Mouse (Mus musculus) thymus, postnatal 4 days (tissue): Measurements from ENCODE around the gene Olfr1377.
"Not testable (repeated sequence)": the region's sequence is repeated elsewhere in the genome, so short reads cannot be mapped to it uniquely, and the experiment has no call there.

Source experiments
- DNase-seq: peaks from one replicate; pipeline ENCODE4 v3.0.0; 2021

Olfr1377 gene

GRCm38 (mm10) chr11:50981667-50982066 is at the start of gene Olfr1377:
Gene Olfr1377 (plus strand): TSS chr11:50981967.
- DNase-seq: no peak

GRCm38 (mm10) chr11:50932040-50932439 is 49.7 kb upstream of the Olfr1377 start:
- no peak for DNase-seq

- no peak for DNase-seq
Observed at GRCm38 (mm10) chr11:50938435-50938834, 43.3 kb upstream of the Olfr1377 start.

DNA sequence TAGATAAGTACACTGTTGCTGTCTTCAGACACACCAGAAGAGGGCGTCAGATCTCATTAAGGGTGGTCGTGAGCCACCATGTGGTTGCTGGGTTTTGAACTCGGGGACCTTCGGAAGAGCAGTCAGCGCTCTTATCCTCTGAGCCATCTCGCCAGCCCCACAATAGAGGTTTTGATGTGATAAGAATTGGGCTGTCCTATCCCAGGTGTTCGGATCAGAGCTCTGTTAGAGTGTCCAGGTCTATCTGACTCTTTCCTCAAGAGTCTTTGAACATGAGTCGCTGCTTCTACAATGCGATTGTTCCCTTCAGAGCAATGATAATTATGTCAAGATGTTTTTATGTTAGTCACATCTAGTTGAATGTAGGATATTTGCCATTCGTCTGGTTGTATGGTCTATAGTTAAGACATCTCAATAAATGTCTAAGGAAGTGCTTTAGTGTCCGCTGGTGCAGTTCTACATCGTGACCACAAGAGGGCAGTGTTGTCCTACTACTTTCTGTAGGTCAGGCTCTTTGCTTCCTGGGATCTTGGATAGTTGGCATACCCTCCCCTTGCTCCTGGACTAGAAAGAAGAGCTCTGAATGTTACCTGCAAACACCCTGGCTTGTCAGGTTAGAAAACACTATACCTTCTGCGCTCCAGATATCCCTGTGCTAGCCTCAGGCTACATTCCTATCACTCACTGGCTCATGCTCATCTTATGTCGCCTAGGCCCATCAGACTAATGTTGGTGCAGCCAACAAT is 42.0 kb upstream of the Olfr1377 start:
- no peak for DNase-seq

DNA sequence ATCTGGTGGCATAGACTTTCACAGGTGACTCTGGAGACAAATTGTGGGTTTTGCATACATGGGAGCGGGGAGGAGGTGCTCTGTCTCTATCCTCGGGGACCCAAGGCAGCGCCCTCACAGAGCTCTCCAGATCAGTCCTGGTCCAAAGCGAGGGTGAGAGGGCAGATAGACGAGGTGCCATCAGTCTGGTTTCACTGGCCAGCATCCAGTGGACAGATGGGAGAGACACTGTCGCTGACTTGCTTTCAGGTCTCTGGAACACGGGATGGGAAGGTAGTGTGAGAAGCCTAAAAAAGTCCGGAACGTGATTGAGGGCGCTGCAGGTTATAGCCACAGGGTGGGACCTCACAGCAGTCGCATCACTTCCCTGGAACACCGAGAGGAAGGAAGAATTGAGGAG is 39.4 kb upstream of the Olfr1377 start:
- DNase-seq: no peak

DNA sequence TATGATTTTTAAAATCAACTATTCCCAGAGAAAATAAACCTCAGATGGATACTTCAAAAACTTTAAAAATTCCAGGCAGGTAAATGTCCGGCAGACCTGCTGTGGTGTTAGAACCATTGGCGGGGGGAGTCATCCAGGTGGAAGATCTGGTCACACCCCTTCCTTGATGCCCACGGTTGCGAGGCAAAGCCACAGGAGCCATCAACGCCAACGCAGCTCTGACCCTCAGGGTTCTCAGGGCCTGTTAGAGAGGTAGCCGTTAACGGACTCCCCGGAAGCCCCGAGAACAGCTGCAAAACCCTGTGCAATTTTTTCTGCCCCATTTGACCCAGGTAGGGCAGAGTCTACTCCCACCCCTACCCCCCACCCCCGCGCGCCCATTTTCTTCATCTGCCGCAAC is 38.3 kb upstream of the Olfr1377 start, which contains the start of gene 4933414I15Rik:
Gene 4933414I15Rik, minus strand, starts transcription at position 260 of the 400 bp plus-strand sequence.
- no peak for DNase-seq

- no peak for DNase-seq
Observed at GRCm38 (mm10) chr11:50952290-50952689, 29.5 kb upstream of the Olfr1377 start.

GRCm38 (mm10) chr11:50953665-50954064 is 28.1 kb upstream of the Olfr1377 start, which contains the start of gene Prop1:
Gene Prop1 (minus strand): TSS chr11:50953765.
- no peak for DNase-seq

DNA sequence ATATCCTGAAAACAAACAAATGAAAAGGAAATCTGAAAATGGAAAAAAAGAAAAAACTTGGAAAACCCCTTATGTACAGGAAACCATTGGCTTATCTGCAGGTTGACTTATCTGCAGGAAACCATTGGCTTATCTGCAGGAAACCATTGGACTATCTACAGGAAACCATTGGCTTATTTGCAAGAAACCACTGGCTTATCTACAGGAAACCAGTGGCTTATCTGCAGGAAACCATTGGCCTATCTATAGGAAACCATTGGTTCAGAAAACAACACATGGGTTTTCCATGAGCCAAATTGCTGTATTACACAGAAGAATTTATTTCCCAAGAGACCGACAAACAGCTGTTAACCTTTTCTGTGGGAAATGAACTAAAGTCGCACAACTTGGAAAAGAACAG is 16.9 kb upstream of the Olfr1377 start:
- DNase-seq: no peak

DNA sequence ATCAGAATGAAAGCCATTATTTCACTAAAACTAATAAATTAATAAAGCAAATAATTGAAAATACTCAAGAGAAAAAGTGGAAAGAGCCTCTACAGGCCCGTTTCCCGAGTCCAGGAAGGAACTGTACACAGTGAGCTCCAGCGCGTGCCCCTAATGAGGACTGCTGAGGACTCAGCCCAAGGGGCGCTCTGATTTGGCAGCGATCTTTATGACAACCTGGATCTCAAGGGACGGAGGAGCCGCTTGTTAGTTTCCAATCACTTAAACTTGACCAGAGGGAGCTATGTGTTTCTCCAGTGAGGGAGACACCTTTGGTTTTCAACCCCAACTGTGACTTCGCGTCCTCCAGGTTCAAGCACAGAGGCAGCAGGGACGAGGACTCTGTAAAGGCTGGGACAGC is 15.5 kb upstream of the Olfr1377 start, which contains the start of gene Olfr1378:
Gene Olfr1378, plus strand, starts transcription at position 301 of the 400 bp plus-strand sequence.
- DNase-seq: no peak

DNA sequence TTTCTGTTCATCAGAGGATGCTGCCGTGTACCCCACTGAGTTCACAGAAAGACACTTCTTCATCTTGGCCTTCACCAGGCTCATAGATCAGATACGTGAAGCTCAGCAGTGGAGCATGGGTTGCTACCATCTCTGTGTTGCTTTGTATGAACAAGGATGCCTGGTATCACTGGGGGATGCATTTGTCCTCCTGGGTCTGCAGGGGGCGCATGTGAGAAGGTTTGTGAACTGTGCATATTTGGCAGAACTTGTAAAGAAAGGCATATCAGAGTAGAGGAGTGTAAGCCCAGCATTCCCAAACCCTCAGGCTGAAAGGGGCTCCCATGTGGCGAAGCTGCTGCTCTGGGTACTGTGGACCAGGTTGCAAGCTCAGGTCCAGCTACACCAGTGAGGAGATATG is 4.6 kb upstream of the Olfr1377 start:
- no peak for DNase-seq

DNA sequence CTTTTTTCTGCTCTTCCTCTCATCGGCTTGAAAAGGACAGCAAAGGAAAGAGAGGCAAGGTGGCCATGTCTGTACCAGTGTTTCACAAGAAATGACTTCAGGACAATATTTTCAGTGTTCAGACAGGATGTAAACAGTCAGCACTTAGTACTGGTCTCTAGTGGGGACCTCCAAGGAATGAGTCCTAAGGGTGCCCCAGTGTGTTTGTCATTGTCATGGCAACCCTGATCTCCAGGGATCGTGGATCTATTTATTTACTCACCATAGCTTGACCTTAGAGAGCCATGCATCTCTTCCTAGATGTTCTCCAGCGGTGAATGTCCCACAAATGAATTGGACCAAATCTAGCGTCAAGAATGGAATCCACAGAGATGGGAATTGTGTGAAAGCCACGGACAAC is 21.5 kb downstream of the Olfr1377 start, which contains the start of gene Olfr51:
Gene Olfr51, plus strand, starts transcription at position 301 of the 400 bp plus-strand sequence.
- no peak for DNase-seq

DNA sequence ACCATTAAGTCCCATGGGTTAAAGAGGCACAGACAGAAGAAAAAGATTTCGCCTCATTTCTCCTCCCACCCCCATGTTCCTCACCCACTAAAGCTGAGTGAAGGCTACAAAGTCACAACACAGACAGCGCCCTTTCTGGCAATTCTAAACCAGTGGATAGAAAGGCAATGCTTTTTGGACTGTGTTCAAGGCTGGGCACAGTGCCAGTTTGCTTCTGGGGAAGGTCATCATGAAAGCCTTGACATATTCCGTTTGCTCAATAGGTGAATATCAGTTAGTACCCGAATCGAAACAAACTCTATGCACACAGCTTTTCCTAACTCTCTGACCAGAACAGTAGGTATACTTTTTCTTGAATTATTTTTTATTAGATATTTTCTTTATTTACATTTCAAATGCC is 30.1 kb downstream of the Olfr1377 start:
- no peak for DNase-seq

DNA sequence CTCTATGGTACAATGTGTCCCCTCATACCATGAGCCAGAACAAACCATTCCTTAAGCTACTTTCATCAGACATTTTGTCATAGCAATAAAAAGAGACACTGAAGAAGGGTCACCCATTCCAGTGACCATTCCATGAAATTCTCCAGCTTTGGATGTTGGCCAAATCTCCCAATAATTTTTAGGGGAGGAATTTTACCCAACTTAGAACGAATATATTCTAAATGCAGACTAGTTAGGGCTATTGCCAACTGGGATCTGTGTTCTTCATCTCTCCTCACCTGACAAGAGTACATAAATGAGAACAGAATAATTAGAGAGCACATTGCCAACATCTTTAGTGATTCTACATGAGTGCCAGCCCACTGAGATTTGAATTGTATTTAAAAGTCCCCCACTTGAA is 32.2 kb downstream of the Olfr1377 start, which contains the start of gene Olfr54:
Gene Olfr54, plus strand, starts transcription at position 301 of the 400 bp plus-strand sequence.
- DNase-seq: no peak

GRCm38 (mm10) chr11:51016341-51016740 is 34.6 kb downstream of the Olfr1377 start:
- DNase-seq: no peak

- not testable (repeated sequence) for DNase-seq
Observed at GRCm38 (mm10) chr11:51026811-51027210, 45.0 kb downstream of the Olfr1377 start.

GRCm38 (mm10) chr11:51029381-51029780 is 47.6 kb downstream of the Olfr1377 start:
- DNase-seq: not testable (repeated sequence)

- DNase-seq: no peak
Observed at GRCm38 (mm10) chr11:51030225-51030624, 48.5 kb downstream of the Olfr1377 start.

- DNase-seq: peak; percentile 29
Observed at GRCm38 (mm10) chr11:51032851-51033250, 51.1 kb downstream of the Olfr1377 start.

DNA sequence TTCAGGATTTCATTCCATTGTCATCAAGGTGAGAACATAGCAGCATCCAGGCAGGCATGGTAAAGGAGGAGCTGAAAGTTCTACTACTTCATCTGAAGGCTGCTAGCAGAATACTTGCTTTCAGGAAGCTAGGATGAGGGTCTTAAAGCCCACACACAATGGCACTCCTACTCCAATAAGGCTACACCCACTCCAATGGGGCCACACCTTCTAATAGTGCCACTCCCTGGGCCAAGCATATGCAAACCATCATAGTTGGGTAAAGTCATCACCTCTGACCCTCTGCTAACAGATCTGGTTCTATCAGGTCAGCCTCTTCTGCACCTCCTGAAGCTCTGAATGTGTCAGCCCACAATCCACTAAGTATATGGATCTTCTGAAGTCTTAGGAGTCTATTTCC is 52.4 kb downstream of the Olfr1377 start:
- DNase-seq: not testable (repeated sequence)

GRCm38 (mm10) chr11:51035951-51036350 is 54.2 kb downstream of the Olfr1377 start:
- DNase-seq: no peak
